In the genomic region with DNA sequence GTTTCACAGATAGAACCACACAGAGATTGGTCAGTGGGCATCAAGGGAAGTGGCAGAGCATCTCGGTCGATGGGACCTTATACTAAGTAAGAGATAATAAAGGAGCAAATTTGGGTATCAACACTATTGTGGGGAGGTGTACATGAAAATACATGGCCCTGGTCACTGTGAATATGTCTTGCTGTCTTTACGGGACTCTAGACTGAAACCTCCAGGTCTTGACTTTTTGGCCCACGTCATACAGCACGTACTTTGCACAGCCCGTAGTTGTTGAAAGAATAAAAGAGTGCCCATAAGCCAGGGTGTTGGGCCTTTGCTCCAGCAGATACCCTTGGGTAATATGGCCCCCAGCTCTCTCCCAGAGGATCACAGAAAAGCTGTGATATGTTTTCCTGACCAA, we compare ENCODE assay signal across 12 mouse cellular contexts.
"Had no signal": no experiment of that assay in that cellular context is flagged by ENCODE, and none has a peak within 500 bp of the region (broad histone marks: within the 10 kb centered on the region; RNA-seq: fewer than 3 reads in every experiment).

No protein-coding gene starts in this region.

- H3K4me3 ChIP-seq: kidney, embryonic 15.5 days; limb, embryonic 10.5 days; liver, embryonic 13.5 days; lung, embryonic 15.5 days; midbrain, embryonic 12.5 days; neural tube, embryonic 13.5 days had no signal

- H3K4me2 ChIP-seq: kidney, embryonic 15.5 days; liver, embryonic 13.5 days; lung, embryonic 15.5 days; midbrain, embryonic 12.5 days; neural tube, embryonic 13.5 days had no signal

- H3K9me3 ChIP-seq: kidney, embryonic 15.5 days; limb, embryonic 10.5 days; liver, embryonic 13.5 days; lung, embryonic 15.5 days; midbrain, embryonic 12.5 days; neural tube, embryonic 13.5 days had no signal

- H3K9ac ChIP-seq: kidney, embryonic 15.5 days; liver, embryonic 13.5 days; liver, postnatal 0 days; lung, embryonic 15.5 days; midbrain, embryonic 12.5 days; neural tube, embryonic 13.5 days had no signal

- H3K27me3 ChIP-seq: kidney, embryonic 15.5 days; lung, embryonic 15.5 days; neural tube, embryonic 13.5 days had no signal

- DNase-seq: kidney, adult 2 months; kidney, postnatal 14 days; liver, embryonic 13.5 days; liver, postnatal 0 days; retina, postnatal 1 day; thymus, adult 18-20 months had no signal

- ATAC-seq: liver, postnatal 0 days; midbrain, embryonic 16.5 days had no signal

- H3K36me3 ChIP-seq: kidney, embryonic 15.5 days; limb, embryonic 10.5 days; liver, embryonic 13.5 days; lung, embryonic 15.5 days; midbrain, embryonic 12.5 days; neural tube, embryonic 13.5 days had no signal

- H3K27ac ChIP-seq: kidney, embryonic 15.5 days; limb, embryonic 10.5 days; liver, embryonic 13.5 days; lung, embryonic 15.5 days; midbrain, embryonic 12.5 days; neural tube, embryonic 13.5 days had no signal
